Mouse (Mus musculus) olfactory bulb, adult 2 months (tissue): Measurements from ENCODE around the gene Krt83.

Experiments
- CTCF ChIP-seq: fragments of 200-500 bp; IDR thresholded peaks from 2 replicates; pipeline ENCODE4 v1.5.1; 2012; ENCODE audit warnings: low read depth, mild to moderate bottlenecking, low read length, moderate library complexity; ENCODE audit not compliant: insufficient read depth
- POLR2A ChIP-seq: fragments of 200-500 bp; IDR thresholded peaks from 2 replicates; pipeline ENCODE4 v1.6.1; 2012; ENCODE audit warnings: mild to moderate bottlenecking, low read depth, low read length, moderate library complexity; ENCODE audit not compliant: insufficient read depth

GRCm38 (mm10) chr15:101506896-101507758 is 15.8 kb upstream of the Krt83 start:
- TF ChIP-seq CTCF, result no peak
- TF ChIP-seq POLR2A, result no peak
